Mouse (Mus musculus): ENCODE data around the gene Grin2d. TPM values are rescaled to one million over a fixed set of nuclear protein-coding genes. Genes with fewer than 3 reads are reported as not detected.

Grin2d gene
- total RNA-seq, 2 experiments from 2014 or later = 0.22 to 0.23 TPM

DNA sequence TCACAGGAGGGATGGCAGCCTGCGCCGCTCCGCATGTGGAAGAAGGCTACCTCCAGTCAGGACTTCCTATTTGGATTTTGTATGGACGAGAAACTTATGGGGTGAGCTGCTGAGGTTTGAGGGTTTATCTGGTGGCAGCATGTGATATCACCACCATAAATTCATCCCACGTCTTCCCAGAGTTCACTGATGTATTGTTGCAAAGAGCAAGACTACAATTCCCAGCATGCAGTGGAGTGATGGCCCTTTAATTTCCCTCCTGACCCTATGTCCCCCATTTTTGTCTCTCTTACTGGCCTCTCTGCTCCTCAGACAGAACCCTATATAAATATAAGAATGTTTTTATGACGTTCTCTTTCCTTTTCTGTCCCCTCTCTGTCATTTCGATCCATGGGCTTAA, 15.4 kb downstream of the Grin2d start:
- no peak for DNase-seq
- intact Hi-C loops (cut with DNase I) = no loop called here

DNA sequence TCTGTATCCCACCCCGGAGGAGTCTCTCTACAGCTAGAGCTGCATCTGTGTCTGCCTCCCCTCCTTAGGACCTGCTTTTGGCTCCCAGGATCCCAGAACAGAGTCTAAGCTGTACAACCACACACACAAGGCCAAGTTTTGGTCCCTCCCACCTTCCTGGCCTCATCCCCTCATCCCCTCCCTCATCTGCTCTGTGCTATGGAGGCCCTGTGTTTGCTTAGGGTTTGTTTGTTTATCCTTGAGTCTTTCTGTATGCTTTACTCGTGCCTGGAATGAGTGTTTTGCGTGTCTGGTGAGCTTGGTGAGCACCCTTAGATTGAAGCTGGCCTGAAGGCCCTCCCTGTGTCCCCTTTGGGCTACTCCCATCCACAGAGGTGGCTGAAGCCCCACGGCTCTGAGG, 19.2 kb downstream of the Grin2d start:
- no peak for DNase-seq
- intact Hi-C loops (cut with DNase I) = no loop called here

DNA sequence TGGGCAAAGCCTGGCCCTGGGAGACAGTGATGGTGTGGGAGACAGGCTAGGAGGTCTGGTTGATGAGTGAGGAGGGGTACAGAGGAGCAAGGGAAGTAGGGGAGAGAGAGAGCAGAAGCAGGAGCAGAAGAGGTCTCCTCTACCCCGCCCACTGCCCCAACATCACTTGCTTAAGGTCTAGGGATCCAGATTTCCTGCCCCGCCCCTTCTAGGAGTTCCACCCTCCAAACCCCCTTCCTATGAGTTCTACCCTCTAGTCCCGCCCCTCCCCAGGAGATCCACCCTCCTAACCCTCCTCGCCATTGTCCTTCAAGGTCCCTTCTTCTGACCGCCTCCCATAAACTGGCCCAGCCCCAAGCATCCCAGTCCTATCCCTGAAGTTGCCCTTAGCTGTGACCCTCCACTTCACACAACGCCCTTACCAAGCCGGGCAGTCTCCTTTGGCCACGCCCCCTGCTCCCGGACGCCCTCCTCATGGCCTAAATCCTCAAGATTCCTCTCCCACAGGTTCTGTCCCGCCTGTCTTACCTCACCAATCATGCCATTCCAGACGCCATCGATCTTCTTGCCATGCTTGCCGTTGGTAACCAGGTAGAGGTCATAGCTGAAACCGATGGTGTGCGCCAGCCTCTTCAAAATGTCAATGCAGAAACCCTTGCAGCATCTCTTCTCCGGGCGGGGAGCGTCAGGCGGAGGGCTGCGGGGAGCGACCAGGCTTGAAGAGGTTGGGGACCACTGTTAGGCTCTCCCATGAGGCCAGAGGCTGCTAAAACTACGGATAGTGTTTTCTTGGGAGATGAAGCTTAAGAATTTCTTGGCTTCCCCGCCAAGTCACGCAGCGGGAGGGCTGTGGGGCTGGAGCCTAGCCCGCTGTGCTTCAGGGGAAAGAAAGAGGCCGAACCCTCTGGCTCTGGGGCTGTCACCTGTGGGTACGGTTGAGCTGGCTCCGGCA, 21.0 kb downstream of the Grin2d start:
- intact Hi-C loops (cut with DNase I) = no loop called here
- DNase-seq = no peak

DNA sequence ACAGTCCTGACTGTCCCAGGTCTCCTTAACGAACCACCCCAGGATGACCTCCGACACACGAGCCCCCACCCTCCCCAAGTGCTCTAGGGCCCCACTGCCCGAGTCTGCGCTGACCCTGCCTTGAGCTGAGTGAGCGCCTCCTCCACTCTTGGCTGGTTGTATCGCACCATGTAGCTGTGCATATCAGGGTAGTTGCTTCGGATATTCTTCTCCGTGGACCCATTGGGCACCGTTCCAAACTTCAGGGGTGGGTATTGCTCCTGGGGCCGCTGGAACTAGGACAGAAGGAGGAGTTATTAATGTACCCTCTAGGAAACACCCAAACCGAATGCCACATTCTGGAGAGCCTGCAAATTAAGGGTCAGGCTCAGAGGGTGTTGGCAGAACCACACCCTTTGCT, 25.1 kb downstream of the Grin2d start:
- intact Hi-C loops (cut with DNase I) = no loop called here
- no peak for DNase-seq

DNA sequence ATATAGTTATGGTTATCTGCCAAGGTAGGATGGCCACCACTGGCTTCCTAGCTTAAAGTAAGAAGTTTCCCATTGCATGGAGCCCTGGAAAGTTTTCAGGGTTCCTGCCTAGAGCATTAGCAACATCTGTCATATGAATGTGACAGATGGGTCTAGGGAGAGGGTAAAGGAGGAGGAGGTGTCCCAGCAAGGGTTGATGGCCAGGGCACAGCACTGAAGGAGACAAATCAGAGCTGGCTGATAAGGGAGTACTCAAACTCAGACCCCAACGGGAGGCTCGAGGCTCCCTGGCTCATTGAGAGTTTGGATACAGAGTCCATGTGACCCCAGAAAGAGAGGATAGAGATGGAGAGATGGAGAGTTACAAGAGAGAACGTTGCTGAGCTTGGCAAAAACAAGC, 27.5 kb downstream of the Grin2d start:
- intact Hi-C loops (cut with DNase I) = no loop called here
- DNase-seq = no peak

DNA sequence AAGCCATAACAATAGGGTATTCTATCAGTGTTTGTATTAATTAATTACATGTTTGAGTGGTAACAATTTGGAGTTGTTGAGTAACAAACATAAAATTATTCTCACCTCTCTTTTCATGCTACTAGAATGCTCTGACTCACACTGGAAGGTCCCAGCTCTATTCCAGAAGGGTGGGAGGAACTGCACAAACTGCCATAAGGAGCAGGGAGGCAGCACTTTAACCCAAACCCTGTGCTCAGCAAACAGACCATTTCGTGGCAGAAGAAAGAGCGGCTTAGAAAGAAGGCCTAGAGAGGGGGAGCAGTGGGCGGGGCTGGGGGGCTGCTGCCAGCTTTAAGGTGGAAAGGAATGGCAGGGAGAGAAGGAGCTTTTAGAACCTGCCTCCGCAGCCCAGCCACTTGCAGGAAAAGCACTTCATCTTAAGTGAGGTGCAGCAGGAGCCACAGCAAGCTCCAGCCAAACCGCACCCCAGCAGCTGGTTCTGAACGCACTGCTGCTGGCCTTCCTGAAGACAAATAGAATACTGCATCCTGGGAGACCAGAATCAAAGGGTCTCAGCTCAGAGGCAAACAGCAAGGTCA, 29.6 kb downstream of the Grin2d start:
- intact Hi-C loops (cut with DNase I) = no loop called here

DNA sequence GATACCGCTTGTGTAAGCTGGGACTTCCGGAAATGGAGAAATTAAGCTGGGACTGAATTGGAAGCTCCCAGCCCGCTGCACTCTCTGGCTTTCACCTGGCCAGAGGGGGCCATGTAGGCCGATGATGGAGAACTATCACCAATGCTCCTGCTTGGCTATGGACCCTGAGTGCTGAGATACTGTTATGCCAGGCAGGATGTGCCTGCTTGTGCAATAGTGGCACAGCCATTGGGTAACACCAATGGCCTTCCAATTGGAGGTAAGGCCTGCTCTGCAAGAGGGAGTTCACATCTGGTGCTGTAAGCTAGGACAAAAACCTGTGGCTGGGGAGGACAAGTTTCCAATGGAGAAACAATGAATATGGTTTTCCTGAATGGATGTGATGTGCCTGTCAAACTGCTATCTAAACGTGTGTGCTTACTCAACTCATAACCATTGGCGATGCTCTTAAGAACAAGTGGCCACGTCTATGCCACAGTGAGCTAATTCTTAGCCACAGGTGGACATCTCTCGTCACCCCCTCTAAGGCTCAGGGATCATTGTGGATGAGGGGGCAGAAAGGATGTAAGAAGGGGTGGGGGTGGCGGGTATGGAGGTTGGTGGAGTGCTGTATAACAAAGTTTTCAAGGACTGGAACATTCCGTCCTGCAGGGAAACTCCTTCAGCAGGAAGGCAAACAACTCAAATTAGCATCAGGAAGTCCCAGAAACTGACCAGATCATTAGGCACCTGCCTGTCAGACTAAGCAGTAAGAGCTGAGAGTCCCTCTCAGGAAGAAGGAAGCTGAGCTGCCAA, 35.0 kb downstream of the Grin2d start:
- intact Hi-C loops (cut with DNase I) = no loop called here
- no peak for DNase-seq

More for the DNA sequence above, 29.6 kb downstream of the Grin2d start:
- DNase-seq = no peak

DNA sequence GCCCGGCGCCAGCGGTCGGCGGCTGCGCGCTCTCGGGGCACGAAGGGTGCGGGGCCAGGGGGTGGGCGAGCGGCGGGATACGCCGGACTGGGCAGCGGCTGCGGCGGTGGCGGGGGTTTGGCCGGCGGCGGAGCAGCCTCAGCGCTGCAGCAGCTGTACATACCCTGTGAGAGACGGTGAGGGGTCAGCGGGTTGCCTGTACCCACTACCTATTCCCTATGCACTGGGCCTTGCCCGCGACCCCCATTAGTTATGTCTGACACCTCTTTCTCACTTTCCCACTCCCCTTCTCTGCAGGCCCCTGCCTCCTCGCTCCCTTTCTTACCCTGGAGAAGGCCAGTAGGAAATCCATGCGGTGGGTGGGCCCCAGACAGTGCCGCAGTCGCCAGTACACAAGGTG, 44.3 kb downstream of the Grin2d start:
- intact Hi-C loops (cut with DNase I) = no loop called here
- DNase-seq = no peak

DNA sequence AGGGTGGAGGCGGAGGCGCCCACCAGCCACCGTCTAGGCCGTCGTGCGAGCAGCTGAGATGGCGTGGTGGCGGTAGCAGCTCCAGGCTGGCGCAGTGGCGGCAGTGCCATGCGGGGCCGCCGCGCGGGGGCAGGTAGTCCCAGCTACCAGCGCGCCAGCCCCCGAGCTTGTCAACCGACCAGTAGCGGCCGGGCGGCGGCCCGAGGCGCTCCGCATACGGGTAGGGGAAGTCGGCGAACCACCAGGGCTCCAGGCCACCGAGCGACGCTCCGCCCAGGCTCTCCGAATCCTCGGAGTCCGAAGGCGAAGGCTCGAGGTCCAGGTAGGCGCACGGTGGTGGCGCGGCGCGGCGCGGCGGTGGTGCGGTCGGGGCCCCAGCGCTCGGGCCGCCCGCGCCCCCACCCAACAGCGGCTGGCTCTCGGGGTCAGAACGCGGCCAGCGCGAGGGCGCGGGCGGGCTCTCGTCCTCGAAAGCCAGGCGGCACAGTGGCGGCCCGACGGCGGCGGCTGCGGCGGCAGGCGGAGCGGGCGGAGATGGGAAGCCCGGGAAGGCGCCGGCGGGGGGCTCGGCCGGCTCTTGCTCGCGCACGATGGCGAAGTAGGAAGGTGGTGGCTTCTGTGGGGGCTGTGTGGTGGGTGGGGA, 44.9 kb downstream of the Grin2d start:
- DNase-seq = no peak
- intact Hi-C loops (cut with DNase I) = no loop called here

DNA sequence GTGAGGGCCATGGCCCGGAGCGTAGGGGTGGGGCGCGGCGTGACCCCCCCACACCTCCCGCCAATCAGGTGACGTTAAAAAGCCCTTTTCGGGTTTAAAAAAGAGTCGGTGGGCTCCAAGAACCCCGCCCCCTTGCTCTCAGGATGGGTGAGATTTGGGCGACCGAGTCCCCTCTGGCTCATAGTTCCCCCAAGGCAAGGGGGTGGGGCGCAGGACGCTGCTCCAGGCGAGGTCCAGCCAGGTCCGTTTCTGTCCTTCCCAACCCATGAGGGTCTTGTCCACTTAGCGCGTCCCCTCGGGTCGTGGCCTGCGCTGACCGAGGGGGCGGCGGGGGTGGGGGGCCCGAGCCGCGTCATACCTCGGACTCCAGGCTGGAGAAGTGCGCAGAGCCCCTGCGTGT, 45.8 kb downstream of the Grin2d start:
- intact Hi-C loops (cut with DNase I) = no loop called here

DNA sequence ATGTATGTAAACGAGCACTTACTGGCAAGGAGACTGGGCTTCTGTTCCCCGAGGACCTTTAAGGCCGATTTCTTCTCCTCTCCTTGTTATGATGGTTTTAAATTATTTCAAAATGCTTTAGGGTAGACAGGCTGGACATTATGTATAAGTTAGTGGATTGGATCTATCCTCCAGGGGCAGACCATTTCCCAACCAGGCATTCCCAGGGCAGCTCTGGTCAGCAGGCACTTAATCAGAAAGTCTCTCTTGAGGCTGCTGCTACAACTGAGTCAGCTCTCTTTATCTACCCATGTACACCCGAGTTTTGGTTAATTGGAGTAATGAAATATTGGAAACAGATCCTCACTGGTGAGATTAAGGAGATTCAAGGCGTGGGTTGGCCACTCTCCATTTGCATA, 47.1 kb downstream of the Grin2d start:
- intact Hi-C loops (cut with DNase I) = no loop called here
- no peak for DNase-seq

More for the DNA sequence above, 45.8 kb downstream of the Grin2d start:
- no peak for DNase-seq

DNA sequence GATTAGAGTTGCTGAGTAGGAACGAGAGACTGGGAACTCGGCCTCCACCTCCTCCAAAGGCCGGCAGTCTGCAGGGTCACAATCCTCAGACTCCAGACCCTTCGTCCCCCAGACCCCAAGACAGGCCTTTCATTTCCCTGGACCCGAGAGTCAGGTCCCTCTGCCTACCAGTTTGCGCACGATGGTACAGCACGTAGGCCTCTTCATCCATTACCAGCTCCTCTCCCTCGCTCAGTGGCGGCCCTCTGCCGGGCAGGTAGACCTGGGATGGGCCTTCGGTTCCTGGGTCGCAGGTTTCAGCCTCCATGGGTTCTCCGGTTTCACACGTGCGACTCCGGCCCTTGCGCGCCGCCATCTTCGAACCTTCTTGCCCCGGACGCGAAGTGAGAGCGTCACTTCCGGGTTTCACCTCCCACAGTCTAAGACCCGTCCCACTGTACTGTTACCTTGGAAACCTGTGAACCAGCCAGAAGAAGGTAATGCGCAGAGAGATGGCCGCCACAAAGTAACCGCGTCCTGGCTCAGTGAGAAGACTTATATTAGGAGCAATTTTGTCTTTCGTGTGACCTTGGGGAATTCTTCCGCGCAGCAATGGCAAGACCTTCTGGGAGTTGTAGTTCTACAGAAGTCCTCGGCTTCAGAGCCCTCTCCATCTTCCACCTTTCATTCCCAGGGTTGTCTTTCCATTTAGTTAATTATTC, 47.6 kb downstream of the Grin2d start, which contains the start of gene Grwd1:
TSS of gene Grwd1 (minus strand) at position 518 of the 701 bp plus-strand sequence.
- DNase-seq = peak; percentile 69 to 82
- intact Hi-C loops (cut with DNase I) = no loop called here

DNA sequence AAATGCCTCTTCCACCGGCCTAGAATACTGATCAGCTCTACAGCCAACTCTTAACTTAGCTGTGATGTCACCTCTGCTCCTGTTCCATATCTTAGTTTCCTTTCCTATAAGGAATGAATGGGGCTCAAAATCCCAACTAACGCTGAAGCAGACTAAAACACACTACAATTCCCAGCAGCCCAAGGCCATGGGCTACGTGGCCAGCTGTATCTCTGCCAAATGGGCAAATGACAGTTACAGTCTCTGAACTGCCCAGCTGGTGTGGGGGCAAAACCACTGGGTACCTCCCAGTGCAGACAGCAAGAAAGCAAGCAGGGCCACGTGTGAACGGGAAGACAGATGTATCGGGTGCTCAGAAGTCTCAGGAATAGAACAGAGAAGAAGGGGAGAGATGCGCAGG, 51.5 kb downstream of the Grin2d start:
- DNase-seq = no peak

DNA sequence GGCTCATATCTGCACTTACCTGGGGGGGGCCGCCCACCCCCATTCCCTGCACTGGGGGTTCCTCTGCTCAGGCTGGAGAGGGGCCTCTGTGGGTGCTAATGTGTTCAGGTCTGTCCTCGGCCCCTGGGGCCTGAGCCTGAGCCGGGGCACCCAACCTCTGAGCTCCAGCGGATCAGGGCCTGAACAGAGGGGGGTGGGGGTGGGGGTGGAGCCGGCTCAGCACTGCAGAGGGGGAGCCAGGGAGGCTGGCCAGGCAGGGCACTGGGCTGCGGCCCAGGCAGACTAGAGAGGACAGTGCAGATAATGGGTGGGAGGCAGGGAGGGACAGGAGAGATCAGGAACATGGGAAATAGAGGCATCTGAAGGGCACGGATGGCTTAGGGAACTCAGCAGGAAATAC, 53.6 kb downstream of the Grin2d start, which contains the start of gene Kcnj14:
TSS of gene Kcnj14 (minus strand) at position 185 of the 400 bp plus-strand sequence.
- intact Hi-C loops (cut with DNase I) = no loop called here
- no peak for DNase-seq

More for the DNA sequence above, 51.5 kb downstream of the Grin2d start:
- intact Hi-C loops (cut with DNase I) = no loop called here

DNA sequence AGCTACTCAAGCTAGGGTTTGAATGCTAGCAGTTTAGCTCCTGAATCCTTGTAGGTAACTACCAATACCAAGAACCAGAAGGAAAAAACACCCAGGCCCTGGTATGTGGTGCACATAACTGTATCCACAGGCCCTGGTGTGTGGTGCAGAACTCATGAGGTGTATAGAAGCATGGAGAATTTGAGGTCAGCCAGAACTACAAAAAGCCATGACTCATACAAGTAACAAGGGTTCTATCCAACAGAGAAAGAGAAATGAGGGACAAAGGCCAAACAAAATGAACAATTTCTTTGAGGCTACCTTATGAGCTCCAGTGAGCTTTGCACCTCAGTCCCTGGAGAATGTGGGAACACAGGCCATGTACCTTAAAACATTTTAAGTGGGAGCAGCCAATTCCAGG, 57.3 kb downstream of the Grin2d start:
- intact Hi-C loops (cut with DNase I) = no loop called here
- DNase-seq = no peak

DNA sequence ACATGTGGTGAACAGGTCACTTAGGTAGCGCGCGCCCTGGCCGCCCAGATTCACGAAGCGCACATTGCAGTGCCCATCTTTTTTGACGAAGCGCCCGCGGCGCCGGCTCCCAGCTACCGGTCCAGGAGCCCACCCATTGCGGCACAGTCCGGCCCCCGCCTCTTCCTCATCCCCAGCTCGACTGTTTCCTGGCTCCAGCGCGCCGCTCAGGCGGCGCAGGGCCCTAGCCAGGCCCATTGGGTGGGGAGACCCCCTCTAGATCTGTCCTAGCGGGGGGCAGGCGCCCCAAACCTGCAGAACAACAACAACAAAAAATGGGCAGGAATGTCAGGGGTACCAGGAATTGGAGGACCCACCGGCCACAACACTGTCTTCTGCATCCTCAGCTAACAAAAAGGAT, 58.3 kb downstream of the Grin2d start:
- no peak for DNase-seq
- intact Hi-C loops (cut with DNase I) = no loop called here

DNA sequence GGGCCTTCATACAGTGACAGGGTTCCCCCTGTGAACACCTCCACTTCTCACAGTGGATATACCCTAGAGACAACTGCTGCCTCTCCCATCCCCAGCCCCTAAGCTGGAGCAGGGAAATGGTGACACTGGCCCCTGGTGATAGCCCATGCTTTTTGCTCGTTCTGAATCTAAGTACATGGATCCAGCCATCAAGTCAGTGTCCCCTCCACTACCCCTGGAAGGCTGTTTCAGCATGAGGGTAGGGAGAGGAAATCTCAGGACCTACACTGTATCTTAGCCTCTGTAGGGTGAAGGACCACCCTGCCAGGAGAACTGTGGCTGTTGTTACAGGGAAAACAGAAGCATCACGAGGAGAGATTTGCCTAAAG, 62.2 kb downstream of the Grin2d start:
- intact Hi-C loops (cut with DNase I) = no loop called here
- DNase-seq = no peak

DNA sequence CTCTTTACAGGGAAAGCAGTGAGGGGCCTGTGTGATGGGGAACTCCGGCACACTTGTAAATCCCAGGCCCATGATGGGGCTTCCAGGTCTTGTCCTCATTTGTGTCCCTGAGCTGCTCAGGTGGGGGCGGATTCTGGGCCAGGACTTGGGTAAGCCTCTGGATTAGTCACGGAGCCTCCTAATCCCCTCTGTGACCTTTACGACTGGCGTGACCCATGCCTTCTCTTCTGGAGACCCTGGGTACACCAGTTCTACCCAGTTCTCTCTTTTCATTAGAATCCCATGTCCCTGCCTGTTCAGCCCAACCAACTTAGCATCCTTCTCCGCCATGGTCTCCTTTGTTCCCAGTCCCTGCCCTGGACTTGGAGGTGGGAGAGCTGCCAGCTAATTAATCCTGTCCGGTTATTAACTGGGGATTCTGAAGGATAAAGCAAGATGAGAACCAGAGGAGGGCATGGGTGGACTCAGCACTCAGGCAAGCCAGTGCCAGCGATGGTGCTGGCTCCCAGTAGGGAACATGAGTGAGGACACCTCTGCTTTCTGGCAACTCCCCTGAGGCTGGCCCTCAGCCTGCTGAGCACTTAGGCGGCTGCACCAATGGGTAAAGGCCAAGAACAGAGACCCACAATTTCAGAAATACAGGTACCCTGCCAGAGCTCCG, 62.7 kb downstream of the Grin2d start:
- intact Hi-C loops (cut with DNase I) = no loop called here
- no peak for DNase-seq

DNA sequence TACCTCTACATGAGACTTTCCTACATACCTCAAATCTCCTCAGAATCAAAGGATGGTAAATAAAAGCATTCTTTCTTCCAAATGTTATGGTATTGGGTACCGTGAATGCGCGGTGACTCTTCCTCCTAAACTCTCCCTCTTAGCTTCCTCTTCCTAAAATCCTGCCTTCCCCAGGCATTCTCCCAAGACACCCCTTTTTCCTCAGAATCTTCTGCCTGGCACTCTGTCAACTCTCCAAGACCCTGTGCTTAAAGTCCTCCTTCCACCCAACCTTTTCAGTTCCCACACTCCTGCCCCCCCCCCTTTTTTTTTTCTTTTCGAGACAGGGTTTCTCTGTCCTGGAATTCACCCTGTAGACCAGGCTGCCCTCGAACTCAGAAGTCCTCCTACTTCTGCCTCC, 63.3 kb downstream of the Grin2d start:
- intact Hi-C loops (cut with DNase I) = no loop called here
- DNase-seq = no peak

Measured in gastrocnemius, postnatal 36 days (tissue).